ENCODE assay signal across 8 mouse cellular contexts in genomic region chr8:71367529-71368176, GRCm38 (mm10). TPM values are rescaled to one million over a fixed set of nuclear protein-coding genes. Genes with fewer than 3 reads are reported as not detected.
DNase-seq lines count a peak whose midpoint lies in the region; ATAC-seq and TF ChIP-seq lines count a peak whose summit lies in the region.

No protein-coding gene starts in this region.

- no peaks in the 10 kb centered on the region; the same call in 1 of the 2 replicates for H3K36me3 ChIP-seq in neural tube, embryonic 11.5 days (ENCODE audit: control insufficient read depth, insufficient read depth, low read length)
- H3K36me3 ChIP-seq in hindbrain, postnatal 0 days (ENCODE audit: insufficient read depth, low read length) = peaks cover 13% of the 10 kb centered on the region
- no peaks in the 10 kb centered on the region for H3K36me3 ChIP-seq in midbrain, embryonic 16.5 days (ENCODE audit: control insufficient read depth, insufficient read depth, low read length)

- peak overlapping the region; percentile 60 for H3K4me3 ChIP-seq in neural tube, embryonic 11.5 days (ENCODE audit: low read depth, low read length)
- peak overlapping the region; percentile 52 for H3K4me3 ChIP-seq in hindbrain, postnatal 0 days (ENCODE audit: low read length)
- H3K4me3 ChIP-seq in midbrain, embryonic 16.5 days (ENCODE audit: low read depth, low read length) = peak overlapping the region; percentile 63

- H3K4me2 ChIP-seq in neural tube, embryonic 11.5 days (ENCODE audit: low read depth) = peak overlapping the region; percentile 70
- H3K4me2 ChIP-seq in hindbrain, postnatal 0 days (ENCODE audit: low read depth, low read length) = peak overlapping the region; percentile 70
- H3K4me2 ChIP-seq in midbrain, embryonic 16.5 days (ENCODE audit: low read length) = peak overlapping the region; percentile 79

- DNase-seq in adrenal gland, postnatal 25 days = peak; percentile 38
- DNase-seq in adrenal gland, postnatal 4 days (ENCODE audit: low spot score in 2 of 2) = no peak
- no peak for DNase-seq in neural tube, embryonic 11.5 days (ENCODE audit: low spot score)
- DNase-seq in neural tube, embryonic 10.5 days (ENCODE audit: extremely low spot score, low spot score) = no peak
- DNase-seq in hindbrain, postnatal 0 days (ENCODE audit: low spot score) = no peak
- DNase-seq in layer of hippocampus, postnatal 25 days (ENCODE audit: extremely low spot score in 1 of 2, low spot score in 1 of 2) = no peak
- DNase-seq in layer of hippocampus, adult 8-10 months (ENCODE audit: low spot score in 2 of 2) = no peak

- TF ChIP-seq CTCF in hindbrain, postnatal 0 days (IDR thresholded peaks at IDR 0.05; ENCODE audit: low read depth) = no peak

- H3K27ac ChIP-seq in neural tube, embryonic 11.5 days (ENCODE audit: low read depth, low read length) = no peak overlapping the region
- H3K27ac ChIP-seq in hindbrain, postnatal 0 days = peak overlapping the region; percentile 87
- peak overlapping the region; percentile 95 for H3K27ac ChIP-seq in midbrain, embryonic 16.5 days (ENCODE audit: low read length)

- H3K4me1 ChIP-seq in neural tube, embryonic 11.5 days (ENCODE audit: control insufficient read depth, insufficient read depth, low read length) = peaks cover 6% of the 10 kb centered on the region
- H3K4me1 ChIP-seq in hindbrain, postnatal 0 days (ENCODE audit: insufficient read depth, low read length) = peaks cover 7% of the 10 kb centered on the region
- H3K4me1 ChIP-seq in midbrain, embryonic 16.5 days (ENCODE audit: control insufficient read depth, insufficient read depth, low read length) = peaks cover 24% of the 10 kb centered on the region

- peak overlapping the region; percentile 49 for H3K9ac ChIP-seq in neural tube, embryonic 11.5 days (ENCODE audit: low read length)
- H3K9ac ChIP-seq in hindbrain, postnatal 0 days (replicated peaks; ENCODE audit: low read length) = peak overlapping the region; percentile 65
- peak overlapping the region; percentile 74 for H3K9ac ChIP-seq in midbrain, embryonic 16.5 days (ENCODE audit: low read depth, low read length)

- H3K27me3 ChIP-seq in neural tube, embryonic 11.5 days (ENCODE audit: control insufficient read depth, insufficient read depth, low read length) = no peaks in the 10 kb centered on the region
- no peaks in the 10 kb centered on the region for H3K27me3 ChIP-seq in hindbrain, postnatal 0 days (ENCODE audit: insufficient read depth, low read length)
- H3K27me3 ChIP-seq in midbrain, embryonic 16.5 days (ENCODE audit: control insufficient read depth, insufficient read depth, low read depth, low read length) = no peaks in the 10 kb centered on the region

- H3K9me3 ChIP-seq in neural tube, embryonic 11.5 days (ENCODE audit: control insufficient read depth, low read length) = no peaks in the 10 kb centered on the region
- H3K9me3 ChIP-seq in hindbrain, postnatal 0 days (ENCODE audit: low read length) = no peaks in the 10 kb centered on the region
- H3K9me3 ChIP-seq in midbrain, embryonic 16.5 days (replicated peaks; ENCODE audit: control insufficient read depth, low read length, poor library complexity, severe bottlenecking) = no peaks in the 10 kb centered on the region

- ATAC-seq in neural tube, embryonic 11.5 days (ENCODE audit: insufficient read depth, low FRiP score, low TSS enrichment) = no peak
- ATAC-seq in hindbrain, postnatal 0 days = no peak
- no peak for ATAC-seq in midbrain, embryonic 16.5 days

- 52% methylated on average over 17 of the region's 17 CpGs for WGBS in neural tube, embryonic 11.5 days
- 46% methylated on average over 17 of the region's 17 CpGs for WGBS in hindbrain, postnatal 0 days
- WGBS in midbrain, embryonic 16.5 days = 49% methylated on average over 17 of the region's 17 CpGs

RNA-seq across cellular contexts. Expression of gene Use1, which starts 1.0 kb away (rescaled TPM):
- 168 and 199 TPM in 2 replicates for total RNA-seq in adrenal gland, postnatal 25 days (2021)
- 100 to 1,000 TPM; 210 to 221 TPM for total RNA-seq in adrenal gland, postnatal 4 days (2021)
- polyA plus RNA-seq in neural tube, embryonic 11.5 days (2014; fragmentation: Nextera tagmentation; extraction: Ambion mirVana) = 78.9 and 81.5 TPM in 2 replicates
- 116 and 119 TPM in 2 replicates for total RNA-seq in hindbrain, postnatal 0 days (2014; rRNA removed)
- 123 and 129 TPM in 2 replicates for polyA plus RNA-seq in hindbrain, postnatal 0 days (2015; fragmentation: Nextera tagmentation; extraction: Ambion mirVana)
- 117 and 123 TPM in 2 replicates for polyA plus RNA-seq in midbrain, embryonic 16.5 days (2015; fragmentation: Nextera tagmentation; extraction: Ambion mirVana)
- total RNA-seq in layer of hippocampus, postnatal 25 days (2021) = 100 to 1,000 TPM; 113 TPM
- 100 to 1,000 TPM in 3 of 4 experiments, 10 to 100 TPM in 1; 98.8 to 130 (median 117) TPM for total RNA-seq in layer of hippocampus, adult 8-10 months (2022)

RNA-seq across cellular contexts. Expression of gene Ocel1, which starts 3.4 kb away (rescaled TPM):
- total RNA-seq in adrenal gland, postnatal 25 days (2021) = 18.7 and 20.7 TPM in 2 replicates
- 10 to 100 TPM; 12.0 to 13.6 TPM for total RNA-seq in adrenal gland, postnatal 4 days (2021)
- 3.4 and 3.8 TPM in 2 replicates for polyA plus RNA-seq in neural tube, embryonic 11.5 days (2014; fragmentation: Nextera tagmentation; extraction: Ambion mirVana)
- 11.8 and 12.3 TPM in 2 replicates for total RNA-seq in hindbrain, postnatal 0 days (2014; rRNA removed)
- 5.0 and 5.8 TPM in 2 replicates for polyA plus RNA-seq in hindbrain, postnatal 0 days (2015; fragmentation: Nextera tagmentation; extraction: Ambion mirVana)
- polyA plus RNA-seq in midbrain, embryonic 16.5 days (2015; fragmentation: Nextera tagmentation; extraction: Ambion mirVana) = 5.1 and 5.3 TPM in 2 replicates
- 10 to 100 TPM; 15.3 to 18.5 TPM for total RNA-seq in layer of hippocampus, postnatal 25 days (2021)
- total RNA-seq in layer of hippocampus, adult 8-10 months (2022) = 10 to 100 TPM; 10.3 to 15.9 (median 14.1) TPM

RNA-seq across cellular contexts. Expression of gene Nr2f6, which starts 14.1 kb away (rescaled TPM):
- 64.5 and 75.8 TPM in 2 replicates for total RNA-seq in adrenal gland, postnatal 25 days (2021)
- 10 to 100 TPM; 67.6 to 70.6 TPM for total RNA-seq in adrenal gland, postnatal 4 days (2021)
- polyA plus RNA-seq in neural tube, embryonic 11.5 days (2014; fragmentation: Nextera tagmentation; extraction: Ambion mirVana) = 83.4 and 84.0 TPM in 2 replicates
- total RNA-seq in hindbrain, postnatal 0 days (2014; rRNA removed) = 127 and 129 TPM in 2 replicates
- polyA plus RNA-seq in hindbrain, postnatal 0 days (2015; fragmentation: Nextera tagmentation; extraction: Ambion mirVana) = 33.8 and 34.1 TPM in 2 replicates
- 19.8 and 20.1 TPM in 2 replicates for polyA plus RNA-seq in midbrain, embryonic 16.5 days (2015; fragmentation: Nextera tagmentation; extraction: Ambion mirVana)
- 10 to 100 TPM; 43.0 to 44.1 TPM for total RNA-seq in layer of hippocampus, postnatal 25 days (2021)
- total RNA-seq in layer of hippocampus, adult 8-10 months (2022) = 10 to 100 TPM; 38.7 to 46.1 (median 41.2) TPM

RNA-seq across cellular contexts. Expression of gene Ushbp1, which starts 27.9 kb away (rescaled TPM):
- 20.6 and 25.8 TPM in 2 replicates for total RNA-seq in adrenal gland, postnatal 25 days (2021)
- 10 to 100 TPM; 21.6 to 21.8 TPM for total RNA-seq in adrenal gland, postnatal 4 days (2021)
- 3.9 and 4.5 TPM in 2 replicates for polyA plus RNA-seq in neural tube, embryonic 11.5 days (2014; fragmentation: Nextera tagmentation; extraction: Ambion mirVana)
- total RNA-seq in hindbrain, postnatal 0 days (2014; rRNA removed) = 2.9 and 4.8 TPM in 2 replicates
- polyA plus RNA-seq in hindbrain, postnatal 0 days (2015; fragmentation: Nextera tagmentation; extraction: Ambion mirVana) = 5.1 and 5.3 TPM in 2 replicates
- 7.4 and 8.1 TPM in 2 replicates for polyA plus RNA-seq in midbrain, embryonic 16.5 days (2015; fragmentation: Nextera tagmentation; extraction: Ambion mirVana)
- 1 to 10 TPM; 3.6 to 4.4 TPM for total RNA-seq in layer of hippocampus, postnatal 25 days (2021)
- total RNA-seq in layer of hippocampus, adult 8-10 months (2022) = 1 to 10 TPM; 3.5 to 4.9 (median 4.1) TPM

RNA-seq across cellular contexts. Expression of gene Babam1, which starts 29.0 kb away (rescaled TPM):
- total RNA-seq in adrenal gland, postnatal 25 days (2021) = 105 and 116 TPM in 2 replicates
- 100 to 1,000 TPM; 108 to 109 TPM for total RNA-seq in adrenal gland, postnatal 4 days (2021)
- 106 and 109 TPM in 2 replicates for polyA plus RNA-seq in neural tube, embryonic 11.5 days (2014; fragmentation: Nextera tagmentation; extraction: Ambion mirVana)
- total RNA-seq in hindbrain, postnatal 0 days (2014; rRNA removed) = 75.6 and 103 TPM in 2 replicates
- 94.7 and 95.0 TPM in 2 replicates for polyA plus RNA-seq in hindbrain, postnatal 0 days (2015; fragmentation: Nextera tagmentation; extraction: Ambion mirVana)
- polyA plus RNA-seq in midbrain, embryonic 16.5 days (2015; fragmentation: Nextera tagmentation; extraction: Ambion mirVana) = 89.8 and 91.0 TPM in 2 replicates
- total RNA-seq in layer of hippocampus, postnatal 25 days (2021) = 10 to 100 TPM; 98.0 to 99.3 TPM
- 100 to 1,000 TPM in 3 of 4 experiments, 10 to 100 TPM in 1; 95.9 to 110 (median 108) TPM for total RNA-seq in layer of hippocampus, adult 8-10 months (2022)
